Mouse (Mus musculus): ENCODE data around the gene Tpk1. TPM values are rescaled to one million over a fixed set of nuclear protein-coding genes. Genes with fewer than 3 reads are reported as not detected.
"Not testable (repeated sequence)": the region's sequence is repeated elsewhere in the genome, so short reads cannot be mapped to it uniquely, and the experiment has no call there.

Gene Tpk1
- polyA plus RNA-seq, 1 experiment from 2014 or later = 8.9 TPM

DNA sequence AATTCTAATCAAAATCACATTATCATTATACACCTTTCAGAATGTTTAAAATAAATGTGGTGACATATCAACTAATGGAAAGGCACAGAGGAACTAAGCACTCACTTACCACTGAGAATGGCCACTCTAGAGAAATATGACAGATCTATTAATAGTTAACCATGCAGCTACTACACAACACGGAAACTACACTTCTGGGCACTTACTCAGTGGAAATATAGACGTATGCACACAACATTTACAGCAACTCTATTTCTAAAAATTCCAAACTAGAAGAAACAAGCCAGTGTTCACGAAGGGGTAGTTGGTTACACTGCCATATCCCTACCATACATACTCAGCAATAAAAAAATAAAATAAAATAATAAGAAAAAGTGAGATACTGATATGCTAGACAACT, 28.0 kb downstream of the Tpk1 start:
- Histone ChIP-seq H3K36me3 (no peaks in the 10 kb centered on the region), H3K9me3 (replicated peaks) (no peaks in the 10 kb centered on the region), H3K4me2 (replicated peaks) (no peak overlapping the region), H3K9ac (no peak overlapping the region), H3K4me3 (replicated peaks) (no peak overlapping the region), H3K27ac (replicated peaks) (no peak overlapping the region), H3K4me1 (no peaks in the 10 kb centered on the region), H3K27me3 (no peaks in the 10 kb centered on the region)
- ATAC-seq (ENCODE audit: insufficient number of reproducible peaks, low FRiP score, low TSS enrichment, low read depth) = no peak
- WGBS = 87% methylated on average over 3 of the region's 3 CpGs

DNA sequence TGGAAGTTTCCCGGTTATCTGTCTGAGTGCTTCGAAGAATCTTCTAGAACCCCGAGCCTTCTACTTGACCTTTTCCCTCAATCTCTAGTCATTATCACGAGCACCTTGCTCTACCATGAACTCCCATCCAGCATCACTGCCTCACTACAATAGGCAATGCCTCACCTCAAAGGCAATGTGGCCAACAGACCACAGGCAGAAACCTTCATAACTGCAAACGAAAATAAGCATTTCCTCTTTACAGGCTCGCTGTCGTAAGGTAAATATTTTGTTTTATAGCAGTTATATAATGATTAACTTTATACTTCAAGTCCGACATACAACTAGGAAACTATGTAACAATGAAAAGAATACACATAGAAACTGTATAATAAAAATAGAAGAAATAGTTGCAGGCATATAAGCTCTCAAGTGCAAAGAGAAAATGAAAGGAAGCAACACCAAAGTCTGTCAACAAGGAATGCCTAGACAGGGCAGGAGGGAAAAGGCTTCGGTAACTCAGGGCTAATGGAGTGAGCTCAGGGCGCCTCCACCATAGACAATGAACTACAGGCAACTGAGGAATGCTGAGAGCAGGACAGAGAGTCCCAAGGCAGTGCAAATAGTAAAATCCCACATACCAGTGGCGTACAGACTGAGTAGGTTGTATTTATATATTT, 29.0 kb downstream of the Tpk1 start:
- no peaks in the 10 kb centered on the region for H3K27me3 ChIP-seq
- H3K9me3 ChIP-seq (replicated peaks) = no peaks in the 10 kb centered on the region
- H3K27ac ChIP-seq (replicated peaks) = no peak overlapping the region
- no peak overlapping the region for H3K9ac ChIP-seq
- no peak for ATAC-seq (ENCODE audit: insufficient number of reproducible peaks, low FRiP score, low TSS enrichment, low read depth)
- no peak overlapping the region for H3K4me2 ChIP-seq (replicated peaks)
- no peaks in the 10 kb centered on the region for H3K36me3 ChIP-seq
- no peak overlapping the region for H3K4me3 ChIP-seq (replicated peaks)
- no peaks in the 10 kb centered on the region for H3K4me1 ChIP-seq
- 85% methylated on average over 11 of the region's 11 CpGs for WGBS

DNA sequence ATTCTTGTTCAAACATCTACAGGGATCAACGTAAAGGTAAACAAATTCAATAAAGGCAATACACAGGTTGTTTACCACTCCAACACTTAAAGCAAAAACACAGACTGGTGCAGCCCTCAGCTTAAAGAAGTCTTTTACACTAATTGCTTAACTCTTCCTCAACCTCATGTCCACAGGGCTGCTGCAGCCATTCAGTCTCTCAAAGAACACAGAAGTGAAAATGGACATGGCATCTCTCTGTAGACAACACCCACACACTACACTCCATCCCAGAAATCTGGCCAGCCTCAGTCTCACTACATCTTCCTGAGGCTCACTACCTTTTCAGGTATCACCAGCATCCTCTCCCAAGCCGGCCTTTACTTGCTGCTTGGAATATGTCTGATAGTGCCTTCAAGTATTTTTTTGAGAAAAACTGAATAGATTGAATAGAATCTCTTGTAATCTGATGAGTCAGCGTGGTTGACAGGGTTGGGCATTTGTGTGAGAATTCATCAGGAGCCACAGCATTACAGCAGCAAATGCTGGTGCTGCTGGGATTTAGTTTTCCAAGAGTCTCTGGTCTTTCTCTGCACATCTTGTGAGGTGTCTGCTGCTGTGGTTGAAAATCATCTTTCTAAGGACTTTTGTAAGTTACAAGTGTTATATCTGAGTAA, 32.6 kb downstream of the Tpk1 start:
- ATAC-seq (ENCODE audit: insufficient number of reproducible peaks, low FRiP score, low TSS enrichment, low read depth) = no peak
- H3K4me2 ChIP-seq (replicated peaks) = no peak overlapping the region
- H3K27me3 ChIP-seq = no peaks in the 10 kb centered on the region
- no peaks in the 10 kb centered on the region for H3K9me3 ChIP-seq (replicated peaks)
- H3K4me3 ChIP-seq (replicated peaks) = no peak overlapping the region
- H3K4me1 ChIP-seq = no peaks in the 10 kb centered on the region
- 90% methylated on average over 3 of the region's 3 CpGs for WGBS
- no peak overlapping the region for H3K9ac ChIP-seq
- no peak overlapping the region for H3K27ac ChIP-seq (replicated peaks)
- no peaks in the 10 kb centered on the region for H3K36me3 ChIP-seq

DNA sequence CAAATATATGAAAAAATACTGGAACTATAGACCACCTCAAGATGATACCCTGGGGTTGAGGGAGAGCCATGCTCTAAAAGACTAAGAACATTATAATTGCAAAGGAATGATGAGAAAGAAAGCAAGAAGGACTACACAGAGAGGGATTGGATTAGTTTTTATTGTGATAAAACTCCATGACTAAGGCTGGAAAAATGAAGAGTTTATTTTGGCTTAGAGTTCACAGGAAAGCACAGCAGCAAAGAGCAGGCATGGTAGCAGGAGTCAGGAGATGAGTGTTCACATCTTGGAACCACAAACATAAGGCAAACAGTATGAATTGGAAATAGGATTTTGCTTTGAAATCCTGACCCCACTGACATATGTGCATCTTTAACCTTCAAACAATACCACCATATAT, 33.2 kb downstream of the Tpk1 start:
- Histone ChIP-seq H3K36me3 (no peaks in the 10 kb centered on the region), H3K4me3 (replicated peaks) (no peak overlapping the region), H3K4me2 (replicated peaks) (no peak overlapping the region), H3K4me1 (no peaks in the 10 kb centered on the region), H3K9ac (no peak overlapping the region), H3K27ac (replicated peaks) (no peak overlapping the region), H3K9me3 (replicated peaks) (no peaks in the 10 kb centered on the region), H3K27me3 (no peaks in the 10 kb centered on the region)
- ATAC-seq (ENCODE audit: insufficient number of reproducible peaks, low FRiP score, low TSS enrichment, low read depth) = no peak

DNA sequence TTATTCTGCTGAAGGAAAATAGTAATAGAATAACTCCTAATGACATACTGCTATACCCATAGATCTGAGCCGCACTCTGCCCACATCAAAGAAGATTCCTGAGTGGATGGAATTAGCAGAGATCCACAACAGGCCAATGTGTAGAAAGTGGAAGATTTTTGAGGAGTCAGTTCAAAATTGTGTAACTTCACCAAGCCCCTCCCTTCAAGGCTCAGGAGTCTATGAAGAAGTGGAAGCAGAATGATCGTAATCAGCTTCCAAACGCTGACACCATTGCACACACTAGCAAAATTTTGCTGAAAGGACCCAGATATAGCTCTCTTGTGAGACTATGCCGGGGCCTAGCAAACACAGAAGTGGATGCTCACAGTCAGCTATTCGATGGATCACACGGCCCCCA, 42.6 kb downstream of the Tpk1 start:
- H3K27ac ChIP-seq (replicated peaks); H3K9ac ChIP-seq; H3K4me1 ChIP-seq; ATAC-seq (ENCODE audit: insufficient number of reproducible peaks, low FRiP score, low TSS enrichment, low read depth); H3K9me3 ChIP-seq (replicated peaks); H3K36me3 ChIP-seq; H3K4me3 ChIP-seq (replicated peaks); H3K4me2 ChIP-seq (replicated peaks); H3K27me3 ChIP-seq: not testable (repeated sequence)
- 83% methylated on average over 6 of the region's 6 CpGs for WGBS

DNA sequence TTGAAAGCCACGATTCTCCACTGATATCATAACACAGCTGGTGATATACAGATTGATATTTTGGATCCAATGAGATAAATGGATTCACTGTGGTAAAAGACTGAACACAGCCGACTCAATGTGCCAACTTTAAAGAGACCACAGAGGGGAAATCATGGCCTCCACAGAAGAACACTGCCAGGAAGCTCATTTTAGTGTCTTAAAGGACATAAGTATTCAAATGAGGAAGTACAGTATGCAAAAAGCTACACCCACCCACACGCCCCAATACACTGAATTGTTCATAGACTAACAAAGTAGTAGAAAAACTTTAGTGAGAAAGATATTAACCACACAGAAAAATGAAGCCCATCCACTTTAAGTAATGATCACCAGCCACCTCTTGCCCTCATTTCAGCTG, 46.8 kb downstream of the Tpk1 start:
- no peaks in the 10 kb centered on the region for H3K27me3 ChIP-seq
- H3K9ac ChIP-seq = no peak overlapping the region
- no peaks in the 10 kb centered on the region for H3K9me3 ChIP-seq (replicated peaks)
- no peaks in the 10 kb centered on the region for H3K36me3 ChIP-seq
- no peaks in the 10 kb centered on the region for H3K4me1 ChIP-seq
- no peak overlapping the region for H3K27ac ChIP-seq (replicated peaks)
- ATAC-seq (ENCODE audit: insufficient number of reproducible peaks, low FRiP score, low TSS enrichment, low read depth) = no peak
- H3K4me3 ChIP-seq (replicated peaks) = no peak overlapping the region
- H3K4me2 ChIP-seq (replicated peaks) = no peak overlapping the region
- WGBS = 75% methylated on average over 3 of the region's 3 CpGs

DNA sequence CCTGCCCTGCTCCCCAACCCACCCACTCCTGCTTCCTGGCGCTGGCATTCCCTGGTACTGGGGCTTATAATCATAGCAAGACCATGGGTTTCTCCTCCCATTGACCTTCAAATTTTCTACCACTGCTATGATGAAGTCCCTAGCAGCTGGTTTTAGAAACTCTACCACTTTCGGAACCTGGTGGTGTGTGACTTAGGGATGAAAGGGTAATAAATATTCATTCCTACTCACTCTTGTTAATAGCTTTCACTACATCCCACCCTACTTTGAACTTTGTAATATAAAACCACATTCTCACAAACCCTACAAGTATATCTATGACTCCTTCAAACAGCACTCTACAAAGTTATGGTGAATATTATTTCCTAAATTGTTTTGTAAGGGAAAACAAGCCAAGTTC, 54.3 kb downstream of the Tpk1 start:
- no peaks in the 10 kb centered on the region for H3K4me1 ChIP-seq
- no peaks in the 10 kb centered on the region for H3K27me3 ChIP-seq
- no peak overlapping the region for H3K9ac ChIP-seq
- no peak overlapping the region for H3K4me2 ChIP-seq (replicated peaks)
- no peak overlapping the region for H3K4me3 ChIP-seq (replicated peaks)
- ATAC-seq (ENCODE audit: insufficient number of reproducible peaks, low FRiP score, low TSS enrichment, low read depth) = no peak
- H3K9me3 ChIP-seq (replicated peaks) = no peaks in the 10 kb centered on the region
- H3K36me3 ChIP-seq = no peaks in the 10 kb centered on the region
- H3K27ac ChIP-seq (replicated peaks) = no peak overlapping the region
- 76% methylated on average over 2 of the region's 2 CpGs for WGBS

DNA sequence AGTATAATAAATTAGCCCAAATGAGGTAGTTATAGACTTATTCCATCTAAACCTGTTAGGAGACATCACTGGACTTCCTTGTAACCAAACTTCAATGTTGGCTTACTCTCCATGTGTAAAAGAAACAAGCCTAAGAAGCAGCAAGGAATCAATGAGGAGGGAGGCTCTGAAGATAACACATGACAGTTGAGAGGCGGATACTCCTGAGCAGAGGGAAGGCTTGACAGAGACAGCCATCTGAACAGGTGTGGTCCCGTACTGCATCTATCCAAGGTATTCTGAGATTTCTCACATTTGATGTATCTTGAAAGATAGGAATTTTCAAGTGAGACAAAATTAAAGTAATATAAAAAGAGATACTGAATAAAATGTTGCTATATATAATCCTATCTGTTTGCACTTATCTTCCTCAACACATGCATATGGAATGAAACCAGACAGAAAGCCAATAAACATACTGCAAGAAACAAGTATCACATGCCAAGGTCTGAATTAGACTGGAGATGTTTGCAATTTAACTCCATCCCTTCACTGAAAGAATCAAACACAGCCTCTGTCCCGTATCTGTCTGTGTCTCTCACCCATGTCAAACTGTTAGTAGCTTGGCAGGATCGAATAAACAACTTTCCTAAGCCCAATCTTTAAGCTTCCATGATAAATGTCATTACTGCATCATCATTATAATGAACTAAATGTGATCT, 75.1 kb downstream of the Tpk1 start:
- H3K27me3 ChIP-seq = no peaks in the 10 kb centered on the region
- no peak for ATAC-seq (ENCODE audit: insufficient number of reproducible peaks, low FRiP score, low TSS enrichment, low read depth)
- no peak overlapping the region for H3K27ac ChIP-seq (replicated peaks)
- H3K4me1 ChIP-seq = no peaks in the 10 kb centered on the region
- no peak overlapping the region for H3K9ac ChIP-seq
- no peak overlapping the region for H3K4me3 ChIP-seq (replicated peaks)
- no peaks in the 10 kb centered on the region for H3K9me3 ChIP-seq (replicated peaks)
- 63% methylated on average over 4 of the region's 4 CpGs for WGBS
- H3K4me2 ChIP-seq (replicated peaks) = no peak overlapping the region
- H3K36me3 ChIP-seq = no peaks in the 10 kb centered on the region

DNA sequence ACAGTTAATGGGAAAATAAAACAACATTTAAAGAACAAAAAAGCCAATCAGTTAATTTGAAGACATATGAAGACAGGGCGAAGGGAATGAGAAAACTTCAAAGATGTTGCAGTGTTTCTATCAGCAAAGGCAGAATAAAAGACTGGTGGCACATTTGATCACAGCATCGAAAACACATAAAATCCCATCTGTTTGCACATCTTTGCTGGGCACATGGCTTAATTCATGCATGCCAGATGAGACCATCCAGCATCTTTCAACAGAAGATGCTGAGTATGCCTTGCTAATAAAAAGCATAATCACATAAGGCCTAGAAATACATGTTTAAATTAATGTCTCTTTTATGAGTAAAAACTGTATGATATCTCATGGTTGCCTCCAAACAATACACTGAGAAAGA, 80.8 kb downstream of the Tpk1 start:
- H3K27ac ChIP-seq (replicated peaks) = no peak overlapping the region
- no peaks in the 10 kb centered on the region for H3K9me3 ChIP-seq (replicated peaks)
- WGBS = 76% methylated on average over 2 of the region's 2 CpGs
- no peak overlapping the region for H3K4me2 ChIP-seq (replicated peaks)
- ATAC-seq (ENCODE audit: insufficient number of reproducible peaks, low FRiP score, low TSS enrichment, low read depth) = no peak
- H3K4me1 ChIP-seq = no peaks in the 10 kb centered on the region
- no peak overlapping the region for H3K9ac ChIP-seq
- no peaks in the 10 kb centered on the region for H3K36me3 ChIP-seq
- no peak overlapping the region for H3K4me3 ChIP-seq (replicated peaks)
- no peaks in the 10 kb centered on the region for H3K27me3 ChIP-seq

DNA sequence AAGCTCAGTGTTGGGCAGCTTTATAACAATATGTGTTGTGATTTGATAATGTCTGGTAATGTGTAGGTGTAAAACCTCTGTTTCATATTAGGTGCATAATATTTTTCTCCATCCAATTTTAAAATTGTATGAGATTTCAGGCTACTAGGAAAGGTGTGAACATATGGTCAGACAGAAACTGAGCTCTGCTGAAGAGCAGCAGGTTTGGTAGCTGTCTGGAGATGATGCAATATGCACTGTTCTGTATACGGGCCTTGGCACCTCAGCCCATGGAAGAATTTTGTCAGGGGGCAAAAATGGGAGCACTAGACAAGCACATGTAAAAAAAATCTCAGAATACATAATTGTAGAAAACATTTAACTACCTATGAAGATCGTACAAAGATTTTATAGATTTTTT, 84.3 kb downstream of the Tpk1 start:
- Histone ChIP-seq H3K36me3 (no peaks in the 10 kb centered on the region), H3K4me3 (replicated peaks) (no peak overlapping the region), H3K9ac (no peak overlapping the region), H3K9me3 (replicated peaks) (no peaks in the 10 kb centered on the region), H3K4me2 (replicated peaks) (no peak overlapping the region), H3K27ac (replicated peaks) (no peak overlapping the region), H3K27me3 (no peaks in the 10 kb centered on the region), H3K4me1 (no peaks in the 10 kb centered on the region)
- 82% methylated on average over 2 of the region's 2 CpGs for WGBS
- ATAC-seq (ENCODE audit: insufficient number of reproducible peaks, low FRiP score, low TSS enrichment, low read depth) = no peak

DNA sequence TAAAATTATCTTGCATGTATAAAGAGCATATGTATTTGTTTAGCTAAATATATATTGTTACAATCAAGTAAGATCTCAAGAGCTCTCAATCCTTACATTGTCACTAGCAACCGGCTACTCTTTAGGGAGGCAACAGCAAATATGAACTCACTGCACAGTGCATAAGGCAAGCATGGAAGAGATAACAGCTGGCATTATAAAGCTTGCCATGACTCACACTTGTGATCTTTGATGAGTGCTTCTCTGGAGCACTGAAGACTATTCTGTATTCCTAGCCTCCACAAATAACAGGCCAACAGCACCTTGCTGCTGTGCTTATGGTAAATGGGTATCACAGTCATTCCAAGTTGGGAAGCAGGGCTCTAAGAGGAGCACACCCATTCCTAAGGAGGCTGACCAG, 98.2 kb downstream of the Tpk1 start:
- ATAC-seq (ENCODE audit: insufficient number of reproducible peaks, low FRiP score, low TSS enrichment, low read depth) = no peak
- no peak overlapping the region for H3K4me3 ChIP-seq (replicated peaks)
- H3K9me3 ChIP-seq (replicated peaks) = no peaks in the 10 kb centered on the region
- no peak overlapping the region for H3K27ac ChIP-seq (replicated peaks)
- H3K36me3 ChIP-seq = no peaks in the 10 kb centered on the region
- no peaks in the 10 kb centered on the region for H3K27me3 ChIP-seq
- no peak overlapping the region for H3K4me2 ChIP-seq (replicated peaks)
- no peak overlapping the region for H3K9ac ChIP-seq
- no peaks in the 10 kb centered on the region for H3K4me1 ChIP-seq
- 69% methylated on average over 1 of the region's 1 CpGs for WGBS

DNA sequence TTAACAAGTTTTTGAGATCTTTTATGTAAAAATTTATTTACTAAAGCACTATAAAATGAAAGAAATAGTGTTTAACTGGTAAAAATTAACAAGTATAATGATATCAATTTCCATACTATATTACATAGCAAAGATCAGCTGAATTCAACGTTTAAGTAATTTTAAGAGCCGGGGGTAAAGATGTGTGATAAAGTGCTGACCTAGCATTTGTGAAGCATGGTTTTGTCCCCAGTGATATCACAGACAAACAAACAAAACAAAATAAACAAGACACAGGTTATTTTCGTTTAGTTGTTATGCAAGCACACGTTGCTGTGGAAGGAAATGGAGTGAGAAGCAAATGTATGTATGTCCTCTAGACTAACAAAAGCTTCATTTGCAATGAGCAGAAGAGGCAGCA, 103.6 kb downstream of the Tpk1 start:
- Histone ChIP-seq H3K4me3 (replicated peaks) (no peak overlapping the region), H3K4me1 (no peaks in the 10 kb centered on the region), H3K36me3 (no peaks in the 10 kb centered on the region), H3K9me3 (replicated peaks) (no peaks in the 10 kb centered on the region), H3K9ac (no peak overlapping the region), H3K4me2 (replicated peaks) (no peak overlapping the region), H3K27me3 (no peaks in the 10 kb centered on the region), H3K27ac (replicated peaks) (no peak overlapping the region)
- no peak for ATAC-seq (ENCODE audit: insufficient number of reproducible peaks, low FRiP score, low TSS enrichment, low read depth)
- 68% methylated on average over 4 of the region's 4 CpGs for WGBS

Data from embryonic facial prominence, embryonic 15.5 days (tissue).